Mouse (Mus musculus): Measurements from ENCODE around the gene Wdr48.

Gene Wdr48

GRCm38 (mm10) chr9:119925120-119925657 lies 30.5 kb downstream of the Wdr48 start:
- no peak for DNase-seq

DNA sequence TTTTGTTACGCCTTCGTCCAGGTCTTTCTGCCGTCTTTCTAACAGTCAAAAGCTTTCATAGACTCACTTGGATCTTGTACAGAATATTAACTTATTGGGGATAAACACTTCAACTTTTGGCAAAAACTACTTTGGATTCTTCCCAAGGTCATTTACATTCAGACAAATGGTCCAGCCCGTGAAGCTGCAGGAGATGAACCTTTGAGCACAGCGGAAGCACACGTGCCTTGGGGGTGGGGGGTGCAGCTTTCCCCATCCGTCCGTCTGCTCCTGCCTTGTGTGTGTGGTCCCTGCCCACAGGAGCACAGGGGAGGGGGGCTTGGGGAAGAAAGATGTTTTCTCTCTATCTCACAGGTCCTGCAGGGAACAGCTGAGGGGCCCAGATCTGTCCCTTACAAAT lies 31.1 kb downstream of the Wdr48 start:
- DNase-seq = no peak

GRCm38 (mm10) chr9:119926497-119926896 lies 31.8 kb downstream of the Wdr48 start:
- peak; percentile 29 for DNase-seq

- peak; percentile 22 for DNase-seq
Measured at GRCm38 (mm10) chr9:119932358-119932757, 37.7 kb downstream of the Wdr48 start.

GRCm38 (mm10) chr9:119933675-119934074 lies 39.0 kb downstream of the Wdr48 start:
- no peak for DNase-seq

GRCm38 (mm10) chr9:119937005-119937773 lies 42.5 kb downstream of the Wdr48 start, which contains the start of the genes Gorasp1 and Ttc21a:
Gene Gorasp1 (minus strand): TSS chr9:119937565.
Gene Ttc21a (plus strand): TSS chr9:119937606.
- DNase-seq = peak; percentile 97

- no peak for DNase-seq
Measured at GRCm38 (mm10) chr9:119938496-119938895, 43.8 kb downstream of the Wdr48 start.

GRCm38 (mm10) chr9:119939646-119940045 lies 45.0 kb downstream of the Wdr48 start:
- no peak for DNase-seq

DNA sequence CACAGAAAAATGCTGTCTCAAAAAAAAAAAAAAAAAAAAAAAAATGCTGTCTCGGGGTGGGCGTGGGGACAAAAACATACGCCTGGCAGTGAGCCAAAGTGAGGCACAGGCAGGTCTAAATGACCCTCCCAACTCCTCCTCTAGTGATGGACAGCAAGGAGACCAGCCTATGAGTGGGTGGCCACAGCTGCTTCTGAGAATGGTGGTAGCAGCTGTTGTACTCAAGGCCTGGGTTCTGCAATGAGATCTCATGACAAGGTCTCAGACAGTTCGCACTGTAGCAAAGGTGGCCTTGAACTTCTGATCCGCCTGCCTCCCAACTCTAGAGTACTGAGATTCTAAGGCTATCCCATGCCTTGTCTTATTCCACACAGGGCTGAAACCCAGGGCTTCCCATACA lies 46.7 kb downstream of the Wdr48 start:
- DNase-seq = no peak

- no peak for DNase-seq
Measured at GRCm38 (mm10) chr9:119941861-119942260, 47.2 kb downstream of the Wdr48 start.

DNA sequence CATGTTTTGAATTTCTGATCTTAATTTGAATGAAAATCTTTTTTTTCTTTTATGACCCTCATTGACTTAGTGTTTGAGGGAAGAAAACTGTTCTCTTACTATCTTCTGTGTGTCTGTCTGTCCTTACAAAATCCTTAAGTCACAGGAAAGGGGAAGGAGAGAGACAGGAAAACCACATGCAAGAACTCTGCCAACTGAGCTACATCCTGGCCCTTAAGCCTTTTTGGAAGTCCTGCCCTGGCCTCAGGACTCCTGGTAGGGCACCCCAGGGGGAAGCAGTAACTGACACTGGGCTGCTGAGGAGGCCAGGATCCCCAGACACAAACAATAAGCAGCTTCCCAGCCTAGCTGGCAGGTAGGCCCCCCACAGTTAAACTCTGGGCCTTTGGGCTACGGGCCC lies 48.6 kb downstream of the Wdr48 start:
- no peak for DNase-seq

GRCm38 (mm10) chr9:119945173-119945900 lies 50.7 kb downstream of the Wdr48 start:
- no peak for DNase-seq

GRCm38 (mm10) chr9:119948804-119949203 lies 54.1 kb downstream of the Wdr48 start:
- no peak for DNase-seq

- DNase-seq = no peak
Measured at GRCm38 (mm10) chr9:119950434-119950833, 55.8 kb downstream of the Wdr48 start.

DNA sequence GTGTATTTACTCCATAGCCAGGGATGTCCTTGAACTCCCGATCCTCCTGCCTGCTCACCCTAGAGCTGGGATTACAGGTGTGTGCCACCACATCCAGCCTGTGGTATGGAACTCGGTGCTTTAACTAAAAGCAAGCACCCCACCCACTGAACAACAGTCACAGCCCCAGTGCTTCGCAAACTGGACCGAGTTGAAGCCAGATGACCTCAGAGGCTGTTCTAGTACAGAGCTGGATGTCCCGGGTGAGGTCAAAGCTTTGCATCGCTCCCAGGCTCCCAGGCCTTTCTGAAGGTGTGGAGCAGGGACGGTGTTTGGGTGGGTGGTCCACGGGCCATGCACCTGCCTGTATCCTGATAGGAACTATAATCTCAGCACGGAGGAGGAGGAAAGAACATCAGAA lies 56.7 kb downstream of the Wdr48 start:
- DNase-seq = no peak

DNA sequence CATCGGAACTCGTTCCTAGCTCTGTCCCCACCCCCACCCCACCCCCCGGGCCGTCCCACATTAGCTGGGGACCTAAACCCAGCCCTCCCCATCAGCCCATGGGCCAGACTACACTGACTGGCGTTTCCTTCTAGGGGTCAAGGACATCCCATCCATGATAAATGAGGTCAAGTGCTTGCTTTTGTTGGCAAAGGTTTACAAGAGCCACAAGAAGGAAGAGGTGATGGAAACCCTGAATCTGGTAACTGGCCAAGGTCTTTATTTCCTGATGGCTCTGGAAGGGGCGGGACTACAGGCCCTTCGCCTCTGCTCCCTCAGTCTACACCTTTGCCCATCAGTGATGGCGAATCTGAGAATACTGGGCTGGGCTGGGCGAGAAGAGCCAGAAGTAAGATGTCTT lies 64.2 kb downstream of the Wdr48 start:
- no peak for DNase-seq

DNA sequence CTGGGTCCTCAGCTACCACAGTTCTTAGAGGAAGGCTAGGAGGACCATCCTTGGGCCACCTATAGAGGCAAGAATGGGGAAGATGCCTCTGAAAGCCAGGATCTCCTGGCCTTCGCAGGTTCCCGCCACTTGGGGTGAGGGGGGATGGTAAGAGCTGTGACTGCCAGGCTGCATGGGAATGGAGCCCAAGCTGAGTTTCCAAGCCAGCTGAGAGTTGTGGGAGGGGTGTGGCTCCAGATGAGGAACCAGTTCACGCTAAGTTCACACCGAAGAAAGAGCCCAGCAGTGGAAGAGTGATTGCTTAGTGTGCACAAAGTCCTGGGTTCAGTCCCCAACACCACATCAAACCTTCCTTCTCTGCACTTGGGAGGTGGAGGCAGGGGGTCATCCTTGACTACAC lies 67.5 kb downstream of the Wdr48 start:
- DNase-seq = no peak

GRCm38 (mm10) chr9:119962987-119963667 lies 68.4 kb downstream of the Wdr48 start:
- peak; percentile 81 for DNase-seq

GRCm38 (mm10) chr9:119964206-119964605 lies 69.5 kb downstream of the Wdr48 start:
- peak; percentile 60 for DNase-seq

- DNase-seq = peak; percentile 57
Measured at GRCm38 (mm10) chr9:119965186-119965585, 70.5 kb downstream of the Wdr48 start.

DNA sequence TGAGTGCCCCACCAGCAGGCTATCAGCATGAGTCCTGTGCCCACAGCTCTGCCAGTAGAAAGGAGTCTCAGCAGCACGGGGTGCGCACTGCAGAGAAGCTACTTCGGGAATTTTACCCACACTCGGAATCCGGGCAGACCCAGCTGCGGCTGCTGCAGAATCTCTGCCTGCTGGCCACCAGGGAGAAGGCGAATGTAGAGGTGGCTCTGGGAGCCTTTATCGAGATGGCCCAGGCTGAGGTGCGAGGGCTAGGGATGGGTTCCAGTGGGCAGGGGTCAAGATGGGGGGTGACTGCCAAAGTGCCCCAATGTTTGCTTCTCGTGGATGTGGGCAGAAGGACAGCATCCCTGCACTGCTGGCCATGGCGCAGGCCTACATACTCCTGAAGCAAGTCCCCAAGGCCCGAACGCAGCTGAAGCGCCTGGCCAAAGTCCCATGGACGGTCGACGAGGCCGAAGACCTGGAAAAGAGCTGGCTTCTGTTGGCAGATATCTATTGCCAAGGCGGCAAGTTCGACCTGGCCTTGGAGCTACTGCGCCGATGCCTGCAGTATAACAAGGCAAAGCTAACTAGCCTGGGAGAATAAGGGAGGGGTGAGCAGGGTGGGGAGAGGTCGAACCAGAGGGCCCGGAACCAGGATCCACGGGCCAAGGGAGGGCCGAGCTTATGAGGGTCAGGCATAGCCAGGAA lies 71.7 kb downstream of the Wdr48 start:
- no peak for DNase-seq

- no peak for DNase-seq
Measured at GRCm38 (mm10) chr9:119969811-119970210, 75.1 kb downstream of the Wdr48 start.

GRCm38 (mm10) chr9:119970221-119970620 lies 75.5 kb downstream of the Wdr48 start:
- DNase-seq = peak; percentile 79
